Mouse (Mus musculus): ENCODE measurements at regions not wholly inside any gene's neighbourhood (a gene's known extent, or its start where the extent isn't known, plus 50 kb on each side); places are given as distances from the start of the nearest gene placed in this dataset.

GRCm38 (mm10) chr12:118519801-118520327 is 218.6 kb upstream of the Sp4 start:
- Histone ChIP-seq H3K9me3 (no peaks in the 10 kb centered on the region), H3K27me3 (no peaks in the 10 kb centered on the region), H3K36me3 (no peaks in the 10 kb centered on the region), H3K4me3 (no peak overlapping the region), H3K4me2 (replicated peaks) (no peak overlapping the region), H3K27ac (replicated peaks) (no peak overlapping the region), H3K4me1 (peaks cover 6% of the 10 kb centered on the region), H3K9ac (replicated peaks) (no peak overlapping the region)
- 5% methylated on average over 10 of the region's 10 CpGs for WGBS
- no peak for ATAC-seq (replicated peaks)

DNA sequence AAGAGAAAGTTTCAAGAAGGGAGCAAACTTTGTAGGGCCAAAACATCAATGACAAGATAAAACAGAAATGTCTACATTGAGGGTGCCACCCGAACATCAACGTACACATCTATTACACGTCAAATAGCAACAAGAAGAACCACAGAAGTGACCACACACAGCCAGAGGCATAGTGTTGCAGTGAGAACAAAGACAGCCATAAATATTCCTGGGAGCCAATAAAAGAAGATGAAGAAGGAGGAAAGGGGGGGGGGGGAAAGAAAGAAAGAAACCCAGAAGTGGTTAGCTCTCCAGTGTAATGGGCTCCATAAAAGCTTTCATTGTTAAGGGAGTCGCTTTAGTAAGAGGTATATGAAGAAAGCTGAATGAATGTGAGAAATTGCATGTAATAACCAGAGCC is 209.7 kb upstream of the Sp4 start:
- 43% methylated on average over 4 of the region's 4 CpGs for WGBS
- no peak overlapping the region for H3K27ac ChIP-seq (replicated peaks)
- no peaks in the 10 kb centered on the region for H3K27me3 ChIP-seq
- no peaks in the 10 kb centered on the region for H3K36me3 ChIP-seq
- no peak overlapping the region for H3K9ac ChIP-seq (replicated peaks)
- H3K4me2 ChIP-seq (replicated peaks): no peak overlapping the region
- ATAC-seq (replicated peaks): no peak
- H3K9me3 ChIP-seq: no peaks in the 10 kb centered on the region
- no peak overlapping the region for H3K4me3 ChIP-seq
- H3K4me1 ChIP-seq: no peaks in the 10 kb centered on the region

- no peak overlapping the region for H3K4me2 ChIP-seq (replicated peaks)
- H3K27me3 ChIP-seq: no peaks in the 10 kb centered on the region
- H3K36me3 ChIP-seq: no peaks in the 10 kb centered on the region
- no peak for ATAC-seq (replicated peaks)
- 81% methylated on average over 8 of the region's 8 CpGs for WGBS
- H3K9ac ChIP-seq (replicated peaks): no peak overlapping the region
- no peaks in the 10 kb centered on the region for H3K4me1 ChIP-seq
- no peak overlapping the region for H3K27ac ChIP-seq (replicated peaks)
- no peaks in the 10 kb centered on the region for H3K9me3 ChIP-seq
- H3K4me3 ChIP-seq: no peak overlapping the region
Observed at GRCm38 (mm10) chr12:118508972-118509917, 208.0 kb upstream of the Sp4 start.

DNA sequence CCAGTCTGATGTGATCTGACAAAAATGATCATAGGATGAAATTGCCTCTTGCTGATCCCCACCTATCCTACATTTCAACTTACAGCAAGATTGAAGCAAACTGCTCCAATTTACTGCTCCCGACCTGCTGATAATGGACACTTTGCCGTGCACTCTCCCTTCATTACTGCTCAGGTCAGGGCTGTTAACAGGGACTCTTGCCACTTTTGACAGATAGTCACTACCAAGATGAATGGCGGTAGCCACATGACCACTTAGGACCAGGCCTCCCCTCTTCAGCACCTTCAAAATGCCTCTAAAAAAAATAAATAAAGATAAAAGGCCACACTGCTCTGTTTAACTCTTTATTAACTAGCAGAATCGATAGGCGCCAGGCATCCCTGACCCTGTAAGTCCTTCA is 199.2 kb upstream of the Sp4 start:
- no peaks in the 10 kb centered on the region for H3K36me3 ChIP-seq
- 62% methylated on average over 5 of the region's 5 CpGs for WGBS
- H3K9ac ChIP-seq (replicated peaks): no peak overlapping the region
- no peak overlapping the region for H3K4me3 ChIP-seq
- no peak overlapping the region for H3K4me2 ChIP-seq (replicated peaks)
- no peaks in the 10 kb centered on the region for H3K9me3 ChIP-seq
- H3K27me3 ChIP-seq: no peaks in the 10 kb centered on the region
- H3K4me1 ChIP-seq: no peaks in the 10 kb centered on the region
- H3K27ac ChIP-seq (replicated peaks): no peak overlapping the region
- ATAC-seq (replicated peaks): no peak

DNA sequence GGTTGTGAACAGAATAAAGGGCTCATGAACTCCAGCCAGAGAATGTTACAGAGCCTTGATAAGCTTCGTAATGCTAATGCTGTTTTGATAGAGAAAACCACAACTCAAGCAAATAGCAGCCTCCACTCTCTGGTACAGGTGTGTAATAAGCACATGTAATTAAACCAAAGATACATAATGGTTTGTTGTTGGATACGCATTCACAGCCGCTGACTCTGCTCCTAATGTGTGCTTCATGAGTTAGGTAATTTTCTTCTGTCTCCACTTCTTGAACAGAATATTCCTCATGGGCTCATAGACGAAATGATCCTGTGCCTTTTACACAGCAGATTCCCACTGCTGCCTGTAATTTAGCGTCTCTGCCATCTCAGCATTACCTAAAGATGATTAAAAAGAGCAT is 186.8 kb upstream of the Sp4 start:
- Histone ChIP-seq H3K9ac (replicated peaks) (no peak overlapping the region), H3K9me3 (no peaks in the 10 kb centered on the region), H3K27me3 (no peaks in the 10 kb centered on the region), H3K36me3 (no peaks in the 10 kb centered on the region), H3K4me1 (no peaks in the 10 kb centered on the region), H3K4me2 (replicated peaks) (no peak overlapping the region), H3K27ac (replicated peaks) (no peak overlapping the region), H3K4me3 (no peak overlapping the region)
- WGBS: 50% methylated on average over 5 of the region's 5 CpGs
- ATAC-seq (replicated peaks): no peak

DNA sequence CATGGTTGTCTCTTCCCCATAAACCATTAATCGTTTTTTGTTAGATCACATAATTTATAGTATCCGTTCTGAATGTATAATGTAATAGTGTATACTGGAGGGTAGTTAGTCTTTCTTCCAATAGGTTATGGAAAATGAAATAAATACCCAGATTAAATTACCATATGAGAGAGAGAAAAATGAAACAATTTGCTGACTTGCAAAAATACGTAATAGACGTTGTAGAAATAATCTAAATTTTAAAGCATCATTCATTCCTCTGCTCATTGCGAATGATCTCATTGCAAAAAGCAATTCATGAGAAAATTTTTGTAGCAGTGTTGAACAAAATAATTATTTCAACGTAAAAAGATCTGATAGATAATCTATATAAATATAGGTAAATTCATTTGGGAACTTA is 185.2 kb upstream of the Sp4 start:
- no peak for ATAC-seq (replicated peaks)
- Histone ChIP-seq H3K4me3 (no peak overlapping the region), H3K36me3 (no peaks in the 10 kb centered on the region), H3K4me1 (no peaks in the 10 kb centered on the region), H3K9ac (replicated peaks) (no peak overlapping the region), H3K27me3 (no peaks in the 10 kb centered on the region), H3K27ac (replicated peaks) (no peak overlapping the region), H3K4me2 (replicated peaks) (no peak overlapping the region), H3K9me3 (no peaks in the 10 kb centered on the region)
- 89% methylated on average over 6 of the region's 6 CpGs for WGBS

GRCm38 (mm10) chr12:118481347-118481746 is 180.1 kb upstream of the Sp4 start:
- no peaks in the 10 kb centered on the region for H3K27me3 ChIP-seq
- no peak overlapping the region for H3K4me2 ChIP-seq (replicated peaks)
- no peak overlapping the region for H3K4me3 ChIP-seq
- H3K9ac ChIP-seq (replicated peaks): no peak overlapping the region
- no peak for ATAC-seq (replicated peaks)
- H3K27ac ChIP-seq (replicated peaks): no peak overlapping the region
- no peaks in the 10 kb centered on the region for H3K4me1 ChIP-seq
- WGBS: 56% methylated on average over 2 of the region's 2 CpGs
- H3K9me3 ChIP-seq: no peaks in the 10 kb centered on the region
- H3K36me3 ChIP-seq: no peaks in the 10 kb centered on the region

- WGBS: 51% methylated on average over 3 of the region's 3 CpGs
- Histone ChIP-seq H3K27ac (replicated peaks) (no peak overlapping the region), H3K9me3 (no peaks in the 10 kb centered on the region), H3K4me3 (no peak overlapping the region), H3K9ac (replicated peaks) (no peak overlapping the region), H3K36me3 (no peaks in the 10 kb centered on the region), H3K4me1 (0 out of 2 replicates have a peak, but pooled peaks cover 5% of the 10 kb centered on the region), H3K27me3 (no peaks in the 10 kb centered on the region), H3K4me2 (replicated peaks) (no peak overlapping the region)
- no peak for ATAC-seq (replicated peaks)
Observed at GRCm38 (mm10) chr12:118474732-118475131, 173.5 kb upstream of the Sp4 start.

GRCm38 (mm10) chr12:118466837-118467236 is 165.6 kb upstream of the Sp4 start:
- Histone ChIP-seq H3K9ac (replicated peaks) (no peak overlapping the region), H3K4me3 (no peak overlapping the region), H3K36me3 (no peaks in the 10 kb centered on the region), H3K4me2 (replicated peaks) (no peak overlapping the region), H3K9me3 (no peaks in the 10 kb centered on the region), H3K4me1 (no peaks in the 10 kb centered on the region), H3K27ac (replicated peaks) (no peak overlapping the region), H3K27me3 (no peaks in the 10 kb centered on the region)
- 84% methylated on average over 3 of the region's 3 CpGs for WGBS
- ATAC-seq (replicated peaks): no peak

GRCm38 (mm10) chr12:118457493-118458408 is 156.5 kb upstream of the Sp4 start:
- H3K27me3 ChIP-seq: peaks cover 20% of the 10 kb centered on the region; the same call in 1 of the 2 replicates
- no peaks in the 10 kb centered on the region for H3K9me3 ChIP-seq
- peak overlapping the region; percentile 28 for H3K4me3 ChIP-seq
- ATAC-seq (replicated peaks): peak; percentile 93
- no peak overlapping the region; the same call in 1 of the 2 replicates for H3K9ac ChIP-seq (replicated peaks)
- 7% methylated on average over 36 of the region's 36 CpGs for WGBS
- H3K27ac ChIP-seq (replicated peaks): no peak overlapping the region
- no peaks in the 10 kb centered on the region for H3K36me3 ChIP-seq
- peak overlapping the region; percentile 43 for H3K4me2 ChIP-seq (replicated peaks)
- peaks cover 7% of the 10 kb centered on the region for H3K4me1 ChIP-seq

DNA sequence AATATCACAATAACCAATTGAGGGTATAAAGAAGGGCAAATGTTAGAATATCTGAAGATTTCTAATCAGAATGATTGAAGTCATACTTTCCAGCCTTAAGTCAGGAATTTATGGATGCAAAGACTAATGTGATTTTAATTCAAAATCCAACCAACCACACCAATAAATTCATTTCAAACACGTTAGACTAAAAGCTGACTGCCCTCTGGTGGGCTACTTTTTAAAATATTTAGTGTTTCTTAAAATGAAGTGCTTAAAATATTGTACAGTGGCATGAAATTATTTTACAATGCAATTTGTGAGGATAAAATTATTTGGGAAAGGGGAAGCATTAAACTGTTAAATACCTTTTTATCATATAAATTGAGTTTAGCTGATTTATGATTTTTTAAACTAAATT is 154.4 kb upstream of the Sp4 start:
- Histone ChIP-seq H3K27ac (replicated peaks) (no peak overlapping the region), H3K9ac (replicated peaks) (no peak overlapping the region), H3K9me3 (no peaks in the 10 kb centered on the region), H3K36me3 (no peaks in the 10 kb centered on the region), H3K4me1 (peaks cover 7% of the 10 kb centered on the region), H3K4me3 (no peak overlapping the region), H3K27me3 (peaks cover 20% of the 10 kb centered on the region; the same call in 1 of the 2 replicates), H3K4me2 (replicated peaks) (no peak overlapping the region)
- no peak for ATAC-seq (replicated peaks)
- 24% methylated on average over 1 of the region's 1 CpGs for WGBS

DNA sequence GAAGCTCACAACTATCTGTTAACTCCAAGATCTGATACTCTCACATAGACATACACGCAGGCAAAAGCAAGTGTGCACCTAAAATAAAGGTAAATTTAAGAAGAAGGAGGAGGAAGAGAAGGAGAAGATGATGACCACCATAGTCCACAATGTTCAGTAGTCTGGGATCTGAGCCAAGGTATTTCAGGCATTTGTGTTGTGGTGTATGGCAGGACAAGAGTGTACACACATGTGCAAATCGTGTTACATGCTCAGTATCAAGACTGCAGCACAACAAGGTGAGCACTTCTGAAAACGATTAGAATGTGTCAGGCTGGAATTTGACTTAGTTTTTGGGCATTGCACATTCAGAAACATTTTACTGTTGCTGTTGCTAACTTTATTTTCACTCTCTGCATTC is 138.4 kb upstream of the Sp4 start:
- 74% methylated on average over 3 of the region's 3 CpGs for WGBS
- no peak overlapping the region for H3K4me2 ChIP-seq (replicated peaks)
- H3K9ac ChIP-seq (replicated peaks): no peak overlapping the region
- no peaks in the 10 kb centered on the region for H3K36me3 ChIP-seq
- ATAC-seq (replicated peaks): no peak
- no peak overlapping the region for H3K4me3 ChIP-seq
- H3K27me3 ChIP-seq: no peaks in the 10 kb centered on the region
- no peak overlapping the region for H3K27ac ChIP-seq (replicated peaks)
- no peaks in the 10 kb centered on the region for H3K4me1 ChIP-seq
- H3K9me3 ChIP-seq: no peaks in the 10 kb centered on the region

Data from forebrain, embryonic 15.5 days (tissue).